Mouse (Mus musculus): ENCODE measurements around the gene Ccr10.

DNA sequence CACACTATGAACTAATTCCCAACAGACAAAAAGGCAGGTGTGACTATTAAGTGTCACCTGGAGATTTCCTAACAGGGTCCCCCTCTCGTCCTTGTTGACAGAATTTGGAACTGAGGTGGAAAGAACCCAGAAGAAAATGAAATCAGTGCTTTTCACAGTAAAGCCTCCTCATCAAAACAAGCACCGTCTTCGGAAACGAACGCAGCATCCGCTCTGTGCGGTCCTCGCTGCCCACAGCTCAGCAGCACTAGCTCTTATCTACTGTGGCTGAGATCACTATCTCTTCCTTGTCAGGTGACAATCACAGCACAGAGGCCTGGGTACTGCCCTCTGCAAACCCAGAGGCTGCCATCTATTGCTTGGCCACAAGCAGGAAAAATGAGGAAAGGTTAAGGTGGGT, 20.9 kb upstream of the Ccr10 start:
- TF ChIP-seq CTCF (IDR thresholded peaks at IDR 0.05; ENCODE audit: control insufficient read depth, insufficient read depth, insufficient replicate concordance, low read depth, low read length) (no peak), POLR2A (IDR thresholded peaks at IDR 0.05; ENCODE audit: control insufficient read depth, low read depth, low read length) (no peak)

Data from testis, adult 2 months (tissue).